Mouse (Mus musculus): Measurements from ENCODE around the gene Fuom. TPM values are rescaled to one million over a fixed set of nuclear protein-coding genes. Genes with fewer than 3 reads are reported as not detected.

The Fuom gene
- polyA plus RNA-seq, 1 experiment from 2014 or later: 29.4 TPM

DNA sequence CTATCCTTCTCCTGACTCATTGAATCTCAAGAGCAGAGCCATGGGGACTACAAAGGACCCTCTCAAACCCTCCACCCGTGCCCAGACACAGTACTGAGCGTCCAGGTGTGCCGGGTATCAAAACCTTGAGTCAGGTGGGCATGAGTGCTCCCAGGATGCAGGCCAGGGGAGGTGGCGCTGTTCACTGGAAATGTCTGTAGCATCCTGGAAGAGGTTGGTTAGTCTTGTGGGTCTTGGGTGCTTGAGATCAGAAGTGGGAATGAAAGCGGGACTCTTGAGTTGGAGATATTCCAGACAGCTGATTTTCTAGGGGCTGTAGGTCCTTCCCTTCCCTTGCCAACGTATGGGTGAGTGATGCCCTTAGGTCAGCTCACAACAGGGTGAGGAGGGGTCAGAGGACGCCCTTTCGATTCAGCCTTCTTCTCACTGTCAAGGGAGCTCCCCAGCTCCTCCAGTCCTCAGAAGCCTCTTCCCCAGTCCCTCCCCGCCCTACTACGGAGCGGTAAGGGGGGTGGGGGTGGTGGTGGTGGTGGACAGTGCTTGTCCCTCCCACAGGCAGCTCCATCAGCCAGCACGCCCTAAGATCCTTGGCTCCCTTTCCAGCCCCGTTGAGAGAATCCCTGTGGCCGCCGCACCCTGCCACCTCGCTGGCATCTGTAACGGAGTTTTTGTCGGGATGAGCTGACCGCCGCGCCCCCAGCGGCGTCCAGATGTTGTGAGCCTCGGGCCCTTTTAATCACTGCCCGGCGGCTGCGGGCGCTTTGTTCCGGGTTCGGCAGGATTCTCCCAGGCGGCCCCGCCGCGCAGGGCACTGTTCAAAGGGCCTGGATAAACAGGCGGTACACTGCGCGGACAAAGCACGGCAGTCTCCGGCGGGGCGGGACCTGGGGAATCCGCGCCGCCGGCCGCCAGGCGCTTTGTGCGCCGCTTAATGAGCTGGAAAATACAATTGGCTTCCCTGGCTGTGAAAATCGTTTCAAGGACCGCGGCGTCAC is 44.5 kb downstream of the Fuom start:
- H3K9me3 ChIP-seq (ENCODE audit: control insufficient read depth, low read length): no peaks in the 10 kb centered on the region
- DNase-seq (ENCODE audit: low spot score): peak; percentile 75
- H3K9ac ChIP-seq (ENCODE audit: low read depth, low read length): peak overlapping the region; percentile 67
- 4% methylated on average over 45 of the region's 53 CpGs for WGBS
- peak; percentile 83 for ATAC-seq (ENCODE audit: low read depth)
- peak overlapping the region; percentile 85 for H3K4me2 ChIP-seq (ENCODE audit: low read depth, low read length)
- H3K36me3 ChIP-seq (ENCODE audit: control insufficient read depth, insufficient read depth, low read length): no peaks in the 10 kb centered on the region
- peaks cover 14% of the 10 kb centered on the region; the same call in 1 of the 2 replicates for H3K4me1 ChIP-seq (ENCODE audit: control insufficient read depth, insufficient read depth, low read length)
- H3K4me3 ChIP-seq (ENCODE audit: low read depth, low read length): peak overlapping the region; percentile 47
- H3K27ac ChIP-seq (replicated peaks; ENCODE audit: low read depth, low read length): no peak overlapping the region
- peaks cover 73% of the 10 kb centered on the region for H3K27me3 ChIP-seq (replicated peaks; ENCODE audit: control insufficient read depth, insufficient read depth, low read length)

DNA sequence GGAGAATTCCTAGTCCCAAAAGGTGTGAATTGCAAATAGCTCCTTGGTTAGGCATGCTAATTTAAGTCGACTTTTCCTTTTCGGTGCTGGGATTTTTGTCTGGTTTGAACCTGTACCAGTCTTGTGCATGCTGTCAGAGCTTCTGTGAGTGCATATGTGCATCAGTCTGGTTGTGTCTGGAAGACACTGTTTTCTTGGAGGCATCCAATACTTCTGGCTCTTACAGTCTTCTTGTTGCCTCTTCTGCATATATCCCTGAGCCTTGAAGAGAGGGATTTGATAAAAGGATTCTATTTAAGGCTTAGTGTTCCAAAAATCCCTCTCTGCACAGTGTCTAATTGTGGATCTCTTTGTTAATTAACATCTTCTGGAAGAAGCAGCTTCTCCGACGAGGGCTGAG is 48.1 kb downstream of the Fuom start:
- Histone ChIP-seq H3K27ac (replicated peaks; ENCODE audit: low read depth, low read length) (no peak overlapping the region), H3K4me3 (ENCODE audit: low read depth, low read length) (no peak overlapping the region), H3K4me1 (ENCODE audit: control insufficient read depth, insufficient read depth, low read length) (peaks cover 6% of the 10 kb centered on the region), H3K36me3 (ENCODE audit: control insufficient read depth, insufficient read depth, low read length) (no peaks in the 10 kb centered on the region), H3K9ac (ENCODE audit: low read depth, low read length) (no peak overlapping the region), H3K4me2 (ENCODE audit: low read depth, low read length) (no peak overlapping the region), H3K9me3 (ENCODE audit: control insufficient read depth, low read length) (no peaks in the 10 kb centered on the region), H3K27me3 (replicated peaks; ENCODE audit: control insufficient read depth, insufficient read depth, low read length) (peaks cover 73% of the 10 kb centered on the region)
- DNase-seq (ENCODE audit: low spot score) (no peak), ATAC-seq (ENCODE audit: low read depth) (no peak)
- WGBS: 85% methylated on average over 4 of the region's 4 CpGs

DNA sequence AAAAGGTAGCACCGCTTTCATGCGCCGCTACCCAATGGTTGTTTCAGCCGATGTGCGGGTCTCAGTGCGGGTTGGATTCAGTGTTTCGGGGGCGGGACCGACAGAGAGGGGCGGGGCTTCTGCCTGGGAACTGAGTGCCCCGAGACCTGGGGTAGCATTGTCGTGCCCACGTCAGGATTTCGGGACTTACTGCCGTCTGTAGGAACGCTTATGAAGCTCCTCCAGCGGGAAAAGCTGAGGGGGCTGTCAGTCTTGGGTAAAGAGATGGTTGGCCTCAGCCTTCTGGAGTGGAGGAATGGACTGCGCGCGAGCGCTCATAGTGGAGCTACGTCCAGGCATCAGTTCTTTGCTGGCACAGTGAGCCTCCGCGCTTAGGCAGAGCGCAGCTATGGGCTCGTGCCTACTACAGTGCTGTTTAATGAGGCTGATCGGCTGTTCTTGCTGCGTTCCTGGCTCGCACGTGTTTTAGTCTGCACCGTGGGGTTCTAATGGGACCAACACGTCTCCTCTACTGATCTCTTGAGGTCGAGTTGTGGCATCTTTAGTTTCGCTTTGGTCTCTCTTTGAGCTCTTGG is 53.0 kb downstream of the Fuom start:
- Histone ChIP-seq H3K4me2 (ENCODE audit: low read depth, low read length) (peak overlapping the region; percentile 66), H3K27ac (replicated peaks; ENCODE audit: low read depth, low read length) (no peak overlapping the region), H3K27me3 (replicated peaks; ENCODE audit: control insufficient read depth, insufficient read depth, low read length) (peaks cover 87% of the 10 kb centered on the region), H3K4me3 (ENCODE audit: low read depth, low read length) (peak overlapping the region; percentile 42), H3K9me3 (ENCODE audit: control insufficient read depth, low read length) (no peaks in the 10 kb centered on the region), H3K4me1 (ENCODE audit: control insufficient read depth, insufficient read depth, low read length) (peaks cover 16% of the 10 kb centered on the region), H3K9ac (ENCODE audit: low read depth, low read length) (peak overlapping the region; percentile 14), H3K36me3 (ENCODE audit: control insufficient read depth, insufficient read depth, low read length) (no peaks in the 10 kb centered on the region)
- DNase-seq (ENCODE audit: low spot score) (peak; percentile 59), ATAC-seq (ENCODE audit: low read depth) (peak; percentile 80)
- under 1% methylated on average over 19 of the region's 34 CpGs for WGBS

DNA sequence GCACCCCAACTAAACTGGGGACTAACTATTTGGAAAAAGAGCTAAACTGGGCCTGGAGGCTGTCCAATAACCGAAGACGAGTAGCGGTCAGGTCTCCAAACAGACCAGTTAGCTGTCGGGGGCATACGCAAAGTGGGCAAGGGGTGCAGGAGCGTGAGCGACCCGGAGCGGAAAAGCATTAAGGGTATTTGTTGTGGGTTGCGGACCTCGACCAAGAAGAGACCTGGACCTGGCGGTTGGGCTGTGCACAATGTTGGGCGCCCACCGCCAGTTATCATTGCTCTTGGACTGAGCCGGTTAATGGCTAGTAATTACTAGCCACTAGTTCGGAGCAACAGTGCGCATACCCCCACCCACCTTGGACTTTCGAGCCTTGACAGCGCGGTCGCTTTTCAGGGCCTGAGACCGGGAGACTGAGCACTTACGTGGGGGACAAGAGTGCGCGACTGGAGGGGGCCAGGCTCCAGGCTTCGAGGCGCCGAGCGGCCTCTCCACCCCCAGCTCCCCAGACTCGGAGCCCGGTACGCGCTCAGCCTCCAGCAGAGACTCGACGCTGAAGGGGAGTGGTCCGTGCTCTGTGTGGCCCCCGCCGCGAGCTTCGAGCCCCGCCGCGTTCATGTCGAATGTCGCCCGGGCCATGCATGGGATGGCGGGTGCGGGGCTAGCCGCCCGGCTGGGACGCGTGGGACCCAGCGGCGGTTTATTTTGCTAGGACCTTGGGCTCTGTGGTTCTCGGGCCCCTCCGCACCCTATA is 53.7 kb downstream of the Fuom start, which contains the start of gene Msx3:
Gene Msx3 (minus strand): TSS at position 729 of the 754 bp plus-strand sequence.
- H3K27me3 ChIP-seq (replicated peaks; ENCODE audit: control insufficient read depth, insufficient read depth, low read length): peaks cover 87% of the 10 kb centered on the region
- DNase-seq (ENCODE audit: low spot score) (no peak), ATAC-seq (ENCODE audit: low read depth) (no peak)
- H3K9me3 ChIP-seq (ENCODE audit: control insufficient read depth, low read length): no peaks in the 10 kb centered on the region
- peak within 1 kb of the TSS; percentile 42 for H3K4me3 ChIP-seq (ENCODE audit: low read depth, low read length)
- WGBS: 2% methylated on average over 43 of the region's 56 CpGs
- H3K9ac ChIP-seq (ENCODE audit: low read depth, low read length): peak within 1 kb of the TSS; percentile 14
- peak within 1 kb of the TSS; percentile 66 for H3K4me2 ChIP-seq (ENCODE audit: low read depth, low read length)
- no peak within 1 kb of the TSS for H3K27ac ChIP-seq (replicated peaks; ENCODE audit: low read depth, low read length)
- H3K36me3 ChIP-seq (ENCODE audit: control insufficient read depth, insufficient read depth, low read length): no peaks in the 10 kb centered on the region
- peaks cover 16% of the 10 kb centered on the region for H3K4me1 ChIP-seq (ENCODE audit: control insufficient read depth, insufficient read depth, low read length)

DNA sequence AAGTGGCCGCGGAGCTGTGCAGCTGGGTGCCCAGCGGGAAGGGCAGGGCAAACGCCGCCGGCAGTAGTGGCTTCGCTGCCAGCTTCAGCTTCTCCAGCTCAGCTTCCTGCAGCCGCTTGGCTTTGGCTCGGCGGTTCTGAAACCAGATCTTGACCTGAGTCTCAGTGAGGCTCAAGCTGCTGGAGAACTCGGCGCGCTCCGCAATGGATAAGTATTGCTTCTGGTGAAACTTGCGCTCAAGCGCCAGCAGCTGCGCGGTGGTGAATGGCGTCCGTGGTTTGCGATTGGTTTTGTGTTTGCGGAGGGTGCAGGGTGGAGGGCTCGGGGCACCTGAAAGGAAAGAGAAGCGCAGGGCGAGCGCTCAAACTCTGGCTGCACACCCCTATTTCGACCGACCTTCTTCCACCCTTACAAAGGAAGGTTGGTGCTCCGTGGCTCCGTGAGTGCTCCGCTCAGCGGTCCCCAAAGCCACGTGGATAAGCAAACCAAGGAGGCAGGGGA is 54.4 kb downstream of the Fuom start:
- Histone ChIP-seq H3K4me2 (ENCODE audit: low read depth, low read length) (peak overlapping the region; percentile 66), H3K27ac (replicated peaks; ENCODE audit: low read depth, low read length) (no peak overlapping the region), H3K36me3 (ENCODE audit: control insufficient read depth, insufficient read depth, low read length) (no peaks in the 10 kb centered on the region), H3K4me3 (ENCODE audit: low read depth, low read length) (peak overlapping the region; percentile 42), H3K27me3 (replicated peaks; ENCODE audit: control insufficient read depth, insufficient read depth, low read length) (peaks cover 81% of the 10 kb centered on the region), H3K9me3 (ENCODE audit: control insufficient read depth, low read length) (no peaks in the 10 kb centered on the region), H3K9ac (ENCODE audit: low read depth, low read length) (no peak overlapping the region), H3K4me1 (ENCODE audit: control insufficient read depth, insufficient read depth, low read length) (peaks cover 16% of the 10 kb centered on the region)
- WGBS: 2% methylated on average over 25 of the region's 33 CpGs
- DNase-seq (ENCODE audit: low spot score) (peak; percentile 39), ATAC-seq (ENCODE audit: low read depth) (no peak)

Other genes starting within 250 kb of the Fuom start
- gene Kndc1, start 207.7 kb downstream of the Fuom start, polyA plus RNA-seq (2014; fragmentation: Nextera tagmentation; extraction: Ambion mirVana): 0.77 and 1.5 TPM in 2 replicates
- gene Utf1, start 158.7 kb downstream of the Fuom start, polyA plus RNA-seq (2014; fragmentation: Nextera tagmentation; extraction: Ambion mirVana): 0.22 TPM in 1 of 2 replicates, not detected in the other
- gene 6430531B16Rik, start 123.7 kb downstream of the Fuom start, polyA plus RNA-seq (2014; fragmentation: Nextera tagmentation; extraction: Ambion mirVana): 0.48 and 2.4 TPM in 2 replicates
- 1.5 and 2.4 TPM in 2 replicates for gene Adam8, start 109.9 kb downstream of the Fuom start, polyA plus RNA-seq (2014; fragmentation: Nextera tagmentation; extraction: Ambion mirVana)
- 31.1 and 31.4 TPM in 2 replicates for gene Zfp511, start 66.0 kb downstream of the Fuom start, polyA plus RNA-seq (2014; fragmentation: Nextera tagmentation; extraction: Ambion mirVana)
- gene Tubgcp2, start 65.8 kb downstream of the Fuom start, polyA plus RNA-seq (2014; fragmentation: Nextera tagmentation; extraction: Ambion mirVana): 46.2 and 58.5 TPM in 2 replicates
- not detected in 2 replicates for gene Msx3, start 53.4 kb downstream of the Fuom start, polyA plus RNA-seq (2014; fragmentation: Nextera tagmentation; extraction: Ambion mirVana)
- 3.4 and 3.6 TPM in 2 replicates for gene Caly, start 19.9 kb downstream of the Fuom start, polyA plus RNA-seq (2014; fragmentation: Nextera tagmentation; extraction: Ambion mirVana)
- gene Prap1, start 9.0 kb downstream of the Fuom start, polyA plus RNA-seq (2014; fragmentation: Nextera tagmentation; extraction: Ambion mirVana): 0.60 TPM in 1 of 2 replicates, not detected in the other
- gene Paox, start 13.4 kb upstream of the Fuom start, polyA plus RNA-seq (2014; fragmentation: Nextera tagmentation; extraction: Ambion mirVana): 16.7 and 17.8 TPM in 2 replicates
- 136 and 146 TPM in 2 replicates for gene Echs1, start 14.0 kb upstream of the Fuom start, polyA plus RNA-seq (2014; fragmentation: Nextera tagmentation; extraction: Ambion mirVana)
- 25.0 and 25.4 TPM in 2 replicates for gene Mtg1, start 35.1 kb upstream of the Fuom start, polyA plus RNA-seq (2014; fragmentation: Nextera tagmentation; extraction: Ambion mirVana)
- gene Sprn, start 52.4 kb upstream of the Fuom start, polyA plus RNA-seq (2014; fragmentation: Nextera tagmentation; extraction: Ambion mirVana): 1.6 and 2.5 TPM in 2 replicates
- gene Olfr522, start 62.3 kb upstream of the Fuom start, polyA plus RNA-seq (2014; fragmentation: Nextera tagmentation; extraction: Ambion mirVana): not detected in 2 replicates
- gene Olfr523, start 70.8 kb upstream of the Fuom start, polyA plus RNA-seq (2014; fragmentation: Nextera tagmentation; extraction: Ambion mirVana): 0.20 and 0.22 TPM in 2 replicates
- 0.25 TPM in 1 of 2 replicates, not detected in the other for gene Olfr524, start 103.5 kb upstream of the Fuom start, polyA plus RNA-seq (2014; fragmentation: Nextera tagmentation; extraction: Ambion mirVana)
- gene Cd163l1, start 115.8 kb upstream of the Fuom start, polyA plus RNA-seq (2014; fragmentation: Nextera tagmentation; extraction: Ambion mirVana): 0.06 TPM in 1 of 2 replicates, not detected in the other
- not detected in 2 replicates for gene 5830411N06Rik, start 144.8 kb upstream of the Fuom start, polyA plus RNA-seq (2014; fragmentation: Nextera tagmentation; extraction: Ambion mirVana)
- gene Olfr525, start 218.4 kb upstream of the Fuom start, polyA plus RNA-seq (2014; fragmentation: Nextera tagmentation; extraction: Ambion mirVana): not detected in 2 replicates
- gene Olfr527, start 231.6 kb upstream of the Fuom start, polyA plus RNA-seq (2014; fragmentation: Nextera tagmentation; extraction: Ambion mirVana): not detected in 2 replicates

All from embryonic facial prominence, embryonic 14.5 days (tissue).